Mouse (Mus musculus): Measurements from ENCODE around the gene Chst15. TPM values are rescaled to one million over a fixed set of nuclear protein-coding genes. Genes with fewer than 3 reads are reported as not detected.

Chst15 gene
- total RNA-seq, 2 experiments from 2014 or later, result 50.7 to 53.3 TPM

DNA sequence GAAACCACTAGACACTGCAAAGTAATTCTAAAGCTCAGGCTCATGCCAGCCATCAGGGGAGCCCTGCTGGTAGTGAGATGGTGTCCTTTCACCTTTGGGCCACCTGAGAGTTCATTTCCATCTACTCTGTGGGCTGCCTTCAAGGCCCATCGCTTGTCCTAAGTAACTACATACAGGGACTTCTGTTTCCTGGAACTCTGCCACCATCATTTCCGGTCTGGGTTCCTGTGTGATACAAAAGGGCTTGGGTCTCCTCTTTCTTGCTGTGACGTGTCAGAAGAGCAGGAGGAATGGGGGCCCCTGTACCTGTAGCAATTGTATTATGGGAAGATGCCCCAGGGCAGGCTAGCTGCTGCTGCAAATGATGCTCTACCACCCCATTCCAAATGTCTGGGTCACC is 78.1 kb downstream of the Chst15 start:
- Histone ChIP-seq H3K4me3 (no peak overlapping the region), H3K27ac (no peak overlapping the region)
- no peak for DNase-seq (ENCODE audit: low spot score in 2 of 2)
- TF ChIP-seq CTCF (conservative IDR thresholded peaks at IDR 0.05), result no peak

DNA sequence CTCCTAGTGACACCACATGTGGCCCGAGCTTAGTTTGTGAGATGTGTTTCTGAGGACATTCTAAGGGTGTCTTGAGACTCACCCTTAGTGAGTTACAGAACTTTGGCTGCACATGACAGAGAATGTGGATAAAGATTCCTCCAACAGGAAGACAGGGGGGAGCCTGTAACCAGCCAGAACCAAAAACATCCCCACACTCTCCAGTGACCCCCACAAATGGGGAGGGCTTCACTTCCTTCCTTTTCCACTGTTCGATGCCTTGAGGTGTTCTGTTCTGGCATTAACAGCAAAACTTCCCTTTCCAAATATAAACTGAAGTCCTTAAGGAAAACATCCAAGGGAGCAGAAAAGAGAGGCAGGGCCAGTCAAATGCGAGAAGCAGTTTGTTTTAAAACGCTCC is 79.8 kb downstream of the Chst15 start:
- peak overlapping the region; percentile 40; the same call in 1 of the 2 replicates for H3K27ac ChIP-seq
- TF ChIP-seq CTCF (conservative IDR thresholded peaks at IDR 0.05), result no peak
- DNase-seq (ENCODE audit: low spot score in 2 of 2), result peak in 1 of 2 experiments; percentile 7
- H3K4me3 ChIP-seq, result no peak overlapping the region

DNA sequence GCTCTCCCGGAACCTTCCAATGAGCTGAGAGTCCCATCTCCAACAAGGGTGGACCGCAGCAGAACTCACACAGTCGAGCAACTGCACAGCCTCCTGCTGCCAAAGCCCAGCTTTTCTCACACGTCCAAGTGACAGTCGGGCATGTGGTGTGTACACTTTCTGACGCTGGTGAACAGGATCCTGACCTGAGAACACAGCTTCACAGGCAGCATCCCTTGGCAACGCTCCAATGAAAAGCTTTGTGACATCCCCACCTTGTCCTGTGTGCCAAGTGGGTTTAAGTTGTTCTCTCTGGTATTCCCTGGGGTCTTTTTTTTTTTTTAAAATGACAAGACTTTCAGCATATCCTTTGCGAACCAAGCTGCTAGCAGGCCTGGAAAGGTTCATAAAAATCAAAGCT is 80.2 kb downstream of the Chst15 start:
- no peak for TF ChIP-seq CTCF (conservative IDR thresholded peaks at IDR 0.05)
- no peak for DNase-seq (ENCODE audit: low spot score in 2 of 2)
- Histone ChIP-seq H3K27ac (peak overlapping the region; percentile 40; the same call in 1 of the 2 replicates), H3K4me3 (no peak overlapping the region)

DNA sequence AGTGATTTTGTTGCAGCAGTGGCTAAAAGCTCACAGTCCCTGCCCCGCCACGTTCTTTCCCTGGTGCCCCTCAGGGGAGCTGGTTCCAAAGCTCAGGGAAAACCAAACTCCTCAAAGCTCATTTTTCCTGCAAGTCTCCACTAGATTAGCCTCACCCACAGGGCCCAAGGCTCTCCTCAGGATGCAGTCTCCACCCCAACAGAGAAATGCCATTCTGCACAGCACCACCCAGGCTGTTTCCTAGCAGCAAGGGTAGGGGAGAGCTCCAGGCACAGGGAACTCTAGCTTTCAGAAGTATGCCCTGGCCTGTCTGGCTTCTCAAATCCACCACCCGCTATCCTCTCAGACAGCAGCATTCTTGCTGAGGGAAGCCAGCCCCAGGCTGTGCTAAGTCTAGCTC is 82.8 kb downstream of the Chst15 start:
- no peak for DNase-seq (ENCODE audit: low spot score in 2 of 2)
- no peak for TF ChIP-seq CTCF (conservative IDR thresholded peaks at IDR 0.05)
- Histone ChIP-seq H3K27ac (peak overlapping the region; percentile 14; the same call in 1 of the 2 replicates), H3K4me3 (no peak overlapping the region)

DNA sequence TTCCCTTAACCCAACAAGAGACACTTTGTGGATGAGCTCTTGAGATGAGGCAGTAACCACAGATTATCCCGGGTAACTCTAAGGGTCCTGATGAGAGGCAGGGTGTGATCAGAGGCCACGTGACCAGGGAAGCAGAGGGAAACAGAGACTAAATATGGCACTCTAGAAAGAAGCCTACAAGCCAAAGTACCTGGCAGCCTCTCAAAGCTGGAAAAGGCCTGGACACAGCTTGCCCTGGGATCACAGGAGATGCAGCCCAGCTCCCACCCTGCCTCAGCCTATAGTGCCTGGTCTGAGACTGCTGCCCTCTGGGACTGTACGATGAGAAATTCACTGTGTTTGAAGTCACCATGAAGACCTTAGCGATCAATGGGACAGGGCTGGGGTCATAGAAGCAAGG is 83.3 kb downstream of the Chst15 start:
- no peak for TF ChIP-seq CTCF (conservative IDR thresholded peaks at IDR 0.05)
- no peak for DNase-seq (ENCODE audit: low spot score in 2 of 2)
- Histone ChIP-seq H3K4me3 (no peak overlapping the region), H3K27ac (peak overlapping the region; percentile 14; the same call in 1 of the 2 replicates)

DNA sequence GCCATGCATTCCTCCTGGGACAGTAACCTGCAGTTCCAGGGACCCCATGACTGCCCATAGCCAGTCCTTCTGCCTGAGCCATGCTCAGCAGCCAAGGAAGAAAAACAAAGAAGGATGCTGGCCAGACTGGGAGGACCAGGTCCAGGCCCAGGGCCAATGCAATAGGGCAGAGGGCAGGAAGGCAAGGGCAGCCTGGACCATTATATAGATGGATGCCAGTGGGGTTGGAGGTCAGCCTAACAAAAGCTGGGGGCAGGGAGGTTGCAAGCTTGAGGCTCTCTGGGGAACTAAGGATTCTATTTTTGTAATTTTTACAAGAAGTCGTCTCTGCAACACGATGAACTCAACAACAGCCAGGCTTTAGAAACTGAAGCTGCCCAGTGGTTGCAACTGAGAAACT is 84.1 kb downstream of the Chst15 start:
- no peak for TF ChIP-seq CTCF (conservative IDR thresholded peaks at IDR 0.05)
- H3K27ac ChIP-seq, result no peak overlapping the region
- DNase-seq (ENCODE audit: low spot score in 2 of 2), result no peak
- no peak overlapping the region for H3K4me3 ChIP-seq

DNA sequence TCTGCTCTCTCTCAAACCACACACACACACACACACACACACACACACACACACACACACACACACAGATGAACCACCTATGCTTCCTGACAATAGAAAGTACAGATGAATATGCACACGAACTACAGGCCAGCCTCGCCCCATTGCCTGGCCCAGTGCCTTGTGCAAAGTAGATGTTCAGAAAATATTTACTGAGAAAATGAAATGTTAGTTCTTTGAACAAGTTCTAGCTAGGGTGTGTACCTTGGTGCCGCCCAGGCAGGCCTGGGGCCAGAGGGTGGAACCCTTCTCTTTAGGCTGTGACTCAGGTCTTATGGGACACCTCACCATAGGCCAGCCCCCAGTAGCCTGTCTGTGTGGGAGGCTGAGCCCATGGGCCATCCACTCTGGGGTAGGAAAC is 85.6 kb downstream of the Chst15 start:
- DNase-seq (ENCODE audit: low spot score in 2 of 2), result no peak
- H3K27ac ChIP-seq, result no peak overlapping the region
- no peak for TF ChIP-seq CTCF (conservative IDR thresholded peaks at IDR 0.05)

DNA sequence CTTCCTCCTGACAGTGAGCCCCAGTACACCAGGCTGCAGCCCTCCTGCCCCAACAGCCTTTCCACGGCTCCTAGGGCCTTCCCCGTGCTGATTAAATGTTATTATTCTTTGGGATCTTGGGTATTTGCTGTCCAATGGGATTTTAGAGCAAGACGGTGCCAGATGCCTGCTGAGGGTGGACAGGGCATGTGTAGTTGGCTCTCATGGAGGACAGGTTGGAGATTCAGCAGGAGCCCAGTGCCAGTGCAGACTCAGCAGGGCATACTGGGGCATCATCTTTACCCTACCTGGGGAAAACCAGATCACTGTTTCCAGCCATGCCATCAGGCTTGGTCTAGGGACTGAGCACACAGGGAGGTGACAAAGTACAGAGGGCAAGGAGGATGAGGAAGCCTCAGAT is 86.1 kb downstream of the Chst15 start:
- DNase-seq (ENCODE audit: low spot score in 2 of 2), result no peak
- H3K27ac ChIP-seq, result no peak overlapping the region
- no peak for TF ChIP-seq CTCF (conservative IDR thresholded peaks at IDR 0.05)
- H3K4me3 ChIP-seq, result no peak overlapping the region

More for the DNA sequence above, 85.6 kb downstream of the Chst15 start:
- no peak overlapping the region for H3K4me3 ChIP-seq

DNA sequence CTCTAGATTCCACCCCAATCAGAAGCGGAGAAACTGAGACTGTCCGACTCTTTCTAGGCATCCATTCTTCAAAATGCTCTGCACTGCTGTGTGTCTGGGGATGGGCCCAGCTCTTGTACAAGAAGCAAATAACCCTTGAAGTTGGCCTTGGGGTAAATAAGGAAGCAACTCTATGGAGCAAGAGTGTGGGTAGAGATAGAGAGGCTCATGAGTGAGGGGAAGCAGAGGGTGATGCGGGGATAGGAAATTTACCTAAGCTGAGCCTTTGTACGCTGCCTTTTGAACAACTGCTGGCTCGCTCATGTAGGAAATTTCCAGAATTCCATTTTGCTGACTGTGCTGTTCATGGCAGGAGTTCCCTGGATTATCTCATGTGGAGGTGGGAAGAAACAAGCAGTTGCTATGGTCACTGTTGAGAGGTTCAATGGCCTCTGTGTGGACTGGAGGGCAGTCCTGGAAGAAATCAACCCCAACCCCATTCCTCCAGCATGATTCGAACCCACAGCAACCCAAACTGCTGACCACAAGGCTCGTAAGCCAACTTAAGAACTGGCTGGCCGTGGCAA is 89.9 kb downstream of the Chst15 start:
- Histone ChIP-seq H3K4me3 (no peak overlapping the region), H3K27ac (no peak overlapping the region)
- TF ChIP-seq CTCF (conservative IDR thresholded peaks at IDR 0.05), result no peak
- no peak for DNase-seq (ENCODE audit: low spot score in 2 of 2)

DNA sequence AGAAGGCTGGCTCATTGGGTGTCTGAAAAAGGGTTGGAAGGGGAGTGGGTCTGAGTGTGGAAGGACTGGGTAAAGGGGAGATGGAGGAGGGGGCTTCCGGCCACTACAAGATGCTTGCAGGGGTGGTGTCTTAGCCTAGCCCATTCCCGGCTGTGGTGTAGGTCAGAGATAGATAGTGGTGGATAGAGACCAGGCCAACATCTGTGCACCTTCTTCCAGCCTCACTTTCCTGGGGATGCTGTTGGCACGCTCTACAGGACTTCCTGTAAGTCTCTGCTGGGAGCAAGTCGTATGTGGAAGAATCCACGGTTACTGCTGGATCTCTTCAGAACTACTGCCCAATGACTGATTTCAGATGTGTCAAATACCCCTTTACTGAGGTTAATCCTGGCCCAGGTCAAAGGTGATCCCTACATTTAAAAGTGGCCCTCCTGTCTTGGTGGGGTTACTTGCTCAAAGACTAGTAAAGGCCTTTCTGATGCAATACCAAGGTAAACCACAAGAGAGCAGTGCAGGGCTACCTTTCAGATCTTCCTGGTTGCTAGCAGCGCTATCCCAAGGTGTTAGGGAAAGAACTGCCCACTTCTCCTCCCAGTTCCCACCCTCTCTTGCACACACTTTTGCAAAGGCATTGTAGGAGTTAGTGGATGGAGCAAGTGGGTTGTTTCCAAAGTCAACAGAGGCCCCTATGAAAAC is 90.5 kb downstream of the Chst15 start:
- TF ChIP-seq CTCF (conservative IDR thresholded peaks at IDR 0.05), result peak; percentile 97
- DNase-seq (ENCODE audit: low spot score in 2 of 2), result peak; percentile 77 to 93
- Histone ChIP-seq H3K4me3 (no peak overlapping the region), H3K27ac (no peak overlapping the region)

DNA sequence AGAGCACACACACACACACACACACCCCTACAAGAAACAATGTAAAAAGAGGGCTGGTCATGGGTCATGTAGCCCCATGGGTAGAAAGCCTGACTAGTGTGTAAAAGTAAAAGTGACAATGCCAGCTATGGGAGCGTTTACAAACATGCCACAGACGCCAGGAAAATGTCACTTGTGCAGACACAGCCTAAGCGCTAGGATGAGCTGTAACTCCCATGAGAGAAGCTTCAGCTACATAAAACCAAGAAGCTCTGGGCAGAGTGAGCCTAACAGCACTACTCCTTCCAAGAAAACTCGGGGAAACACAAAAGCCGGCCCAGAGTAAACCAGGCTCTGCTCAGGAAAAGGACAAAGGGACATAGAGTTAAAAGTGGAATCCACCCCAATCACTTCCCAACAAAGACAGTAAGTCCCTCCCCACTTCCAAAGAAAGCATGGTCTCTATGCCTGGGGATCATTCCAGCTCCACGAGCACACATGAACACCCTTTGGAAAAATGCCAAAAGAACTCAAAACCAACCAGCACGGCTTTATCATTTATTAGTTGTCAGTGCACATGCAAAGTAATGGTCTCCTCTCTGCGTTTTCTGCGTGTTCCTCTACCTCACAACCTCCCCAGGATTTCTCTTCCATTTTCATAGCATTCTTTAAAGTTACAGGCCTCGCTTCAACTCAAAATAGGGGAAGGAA is 93.4 kb downstream of the Chst15 start:
- no peak overlapping the region for H3K4me3 ChIP-seq
- no peak for TF ChIP-seq CTCF (conservative IDR thresholded peaks at IDR 0.05)
- H3K27ac ChIP-seq, result no peak overlapping the region
- DNase-seq (ENCODE audit: low spot score in 2 of 2), result no peak

DNA sequence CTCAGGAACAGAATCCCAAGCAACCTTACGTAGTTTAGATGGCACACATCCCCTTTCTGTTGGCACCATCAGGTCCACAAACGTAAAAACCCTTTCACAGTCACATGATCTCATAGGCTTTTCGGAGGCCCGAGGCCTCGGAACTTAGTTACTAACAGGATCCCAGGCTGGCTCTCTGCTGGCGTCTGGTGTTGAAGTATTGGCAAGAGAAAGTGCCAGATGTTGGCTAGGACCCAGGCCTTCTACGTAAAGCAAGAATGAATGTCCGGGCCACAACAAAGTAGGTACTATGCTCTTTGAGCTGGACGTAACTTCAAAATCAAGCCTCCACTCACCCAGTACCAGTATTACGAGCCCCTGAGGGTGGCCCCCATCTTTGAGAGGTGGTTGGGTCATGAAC is 103.0 kb downstream of the Chst15 start:
- no peak overlapping the region for H3K4me3 ChIP-seq
- no peak for DNase-seq (ENCODE audit: low spot score in 2 of 2)
- H3K27ac ChIP-seq, result no peak overlapping the region
- TF ChIP-seq CTCF (conservative IDR thresholded peaks at IDR 0.05), result no peak

DNA sequence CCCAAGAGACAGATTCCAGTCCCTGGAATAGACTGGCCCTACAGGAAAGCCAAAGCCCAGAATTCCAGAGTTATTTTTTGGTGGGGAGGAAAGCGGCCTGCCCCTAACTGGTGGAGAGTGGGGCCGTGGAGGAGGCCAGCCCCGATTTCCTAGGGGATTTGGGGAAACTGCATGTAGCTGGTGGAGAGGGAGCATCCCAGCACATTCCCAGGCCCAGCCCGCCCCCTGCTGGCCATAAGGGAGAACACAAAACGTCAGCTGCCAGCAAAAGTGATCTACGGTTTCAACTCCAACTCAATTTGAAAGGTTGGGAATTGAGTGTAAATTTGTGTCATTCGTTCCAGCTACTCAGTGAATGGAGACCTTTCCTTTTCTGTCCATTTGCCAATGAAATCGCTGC is 103.6 kb downstream of the Chst15 start:
- Histone ChIP-seq H3K27ac (no peak overlapping the region), H3K4me3 (no peak overlapping the region)
- DNase-seq (ENCODE audit: low spot score in 2 of 2), result peak; percentile 75 to 88
- peak; percentile 91 for TF ChIP-seq CTCF (conservative IDR thresholded peaks at IDR 0.05)
